Mouse (Mus musculus) stomach, embryonic 15.5 days (tissue): ENCODE measurements around the gene Arhgap22. TPM values are rescaled to one million over a fixed set of nuclear protein-coding genes. Genes with fewer than 3 reads are reported as not detected.

Experiments
- ATAC-seq: fragments of 200-750 bp; cut with Nextera tagmentation; 2 replicates; pipeline ENCODE4 v1.8.0; 2017; ENCODE audit warnings: low read depth, moderate number of reproducible peaks, moderate TSS enrichment; ENCODE audit not compliant: insufficient read depth, low FRiP score
- H3K27ac ChIP-seq: fragments of 300-500 bp; sonication (generic); 2 replicates; pipeline ENCODE4 v1.5.1; 2015; ENCODE audit warnings: mild to moderate bottlenecking, inconsistent platforms
- H3K27me3 ChIP-seq: fragments of 300-500 bp; sonication (generic); replicated peaks from 2 replicates; pipeline ENCODE4 v1.6.1; 2015; ENCODE audit warnings: inconsistent platforms
- H3K36me3 ChIP-seq: fragments of 300-500 bp; sonication (generic); 2 replicates; pipeline ENCODE4 v1.6.1; 2015; ENCODE audit warnings: inconsistent platforms
- H3K4me1 ChIP-seq: fragments of 300-500 bp; sonication (generic); 2 replicates; pipeline ENCODE4 v1.6.1; 2015; ENCODE audit warnings: inconsistent platforms
- H3K4me2 ChIP-seq: fragments of 300-500 bp; sonication (generic); 2 replicates; pipeline ENCODE4 v1.6.1; 2015; ENCODE audit warnings: mild to moderate bottlenecking, inconsistent platforms
- H3K4me3 ChIP-seq: fragments of 300-500 bp; sonication (generic); replicated peaks from 2 replicates; pipeline ENCODE4 v1.5.1; 2015; ENCODE audit warnings: inconsistent platforms
- H3K9ac ChIP-seq: fragments of 300-500 bp; sonication (generic); 2 replicates; pipeline ENCODE4 v1.6.1; 2015; ENCODE audit warnings: inconsistent platforms
- H3K9me3 ChIP-seq: fragments of 300-500 bp; sonication (generic); 2 replicates; pipeline ENCODE4 v1.6.1; 2016; ENCODE audit warnings: inconsistent platforms
- WGBS: fragments of 180-500 bp; shearing (Covaris S2); methylation state at CpG from one replicate; pipeline ENCODE4 v1.1.7; 2015; 5-methylcytosine and 5-hydroxymethylcytosine counted together
- polyA plus RNA-seq: library from polyadenylated mRNA; unstranded; fragments of >200 nt; fragmentation: Nextera tagmentation; extraction: Ambion mirVana; gene quantifications from 2 replicates; pipeline ENCODE4 v1.2.1, GENCODE M21; 2015

The Arhgap22 gene
- polyA plus RNA-seq, 1 experiment from 2014 or later: 6.3 TPM

- H3K4me1 ChIP-seq: no peaks in the 10 kb centered on the region
- H3K27me3 ChIP-seq: no peaks in the 10 kb centered on the region
- H3K9ac ChIP-seq: no peak overlapping the region
- no peak overlapping the region for H3K27ac ChIP-seq
- H3K4me3 ChIP-seq: no peak overlapping the region
- H3K4me2 ChIP-seq: no peak overlapping the region
- no peaks in the 10 kb centered on the region for H3K9me3 ChIP-seq
- 84% methylated on average over 5 of the region's 5 CpGs for WGBS
- 0 out of 2 replicates have a peak, but pooled peaks cover 3% of the 10 kb centered on the region for H3K36me3 ChIP-seq
- no peak for ATAC-seq
Measured at GRCm38 (mm10) chr14:33398065-33398860, 184.4 kb downstream of the Arhgap22 start.

- no peaks in the 10 kb centered on the region for H3K27me3 ChIP-seq
- H3K9ac ChIP-seq: no peak overlapping the region
- H3K4me1 ChIP-seq: no peaks in the 10 kb centered on the region
- 90% methylated on average over 3 of the region's 3 CpGs for WGBS
- no peaks in the 10 kb centered on the region for H3K9me3 ChIP-seq
- H3K4me3 ChIP-seq: no peak overlapping the region
- H3K4me2 ChIP-seq: no peak overlapping the region
- no peak for ATAC-seq
- H3K36me3 ChIP-seq: 0 out of 2 replicates have a peak, but pooled peaks cover 3% of the 10 kb centered on the region
- no peak overlapping the region for H3K27ac ChIP-seq
Measured at GRCm38 (mm10) chr14:33400019-33400418, 186.2 kb downstream of the Arhgap22 start.

GRCm38 (mm10) chr14:33402331-33402730 lies 188.5 kb downstream of the Arhgap22 start:
- Histone ChIP-seq H3K9ac (no peak overlapping the region), H3K4me1 (no peaks in the 10 kb centered on the region), H3K4me3 (no peak overlapping the region), H3K4me2 (no peak overlapping the region), H3K27ac (no peak overlapping the region), H3K27me3 (no peaks in the 10 kb centered on the region), H3K9me3 (no peaks in the 10 kb centered on the region), H3K36me3 (0 out of 2 replicates have a peak, but pooled peaks cover 3% of the 10 kb centered on the region)
- no peak for ATAC-seq
- WGBS: 93% methylated on average over 1 of the region's 1 CpGs

GRCm38 (mm10) chr14:33415746-33416145 lies 201.9 kb downstream of the Arhgap22 start:
- Histone ChIP-seq H3K9me3 (no peaks in the 10 kb centered on the region), H3K27me3 (no peaks in the 10 kb centered on the region), H3K4me1 (no peaks in the 10 kb centered on the region), H3K4me2 (no peak overlapping the region), H3K27ac (no peak overlapping the region), H3K36me3 (no peaks in the 10 kb centered on the region), H3K9ac (no peak overlapping the region), H3K4me3 (no peak overlapping the region)
- 79% methylated on average over 1 of the region's 1 CpGs for WGBS
- ATAC-seq: no peak

- WGBS: 89% methylated on average over 3 of the region's 3 CpGs
Measured at GRCm38 (mm10) chr14:33418311-33418909, 204.6 kb downstream of the Arhgap22 start.

More at GRCm38 (mm10) chr14:33418311-33418909, 204.6 kb downstream of the Arhgap22 start:
- Histone ChIP-seq H3K9ac (no peak overlapping the region), H3K4me2 (no peak overlapping the region), H3K9me3 (no peaks in the 10 kb centered on the region), H3K27ac (no peak overlapping the region), H3K4me1 (no peaks in the 10 kb centered on the region), H3K27me3 (no peaks in the 10 kb centered on the region), H3K36me3 (no peaks in the 10 kb centered on the region), H3K4me3 (no peak overlapping the region)
- ATAC-seq: no peak

Other genes starting within 250 kb of the Arhgap22 start
- gene Lrrc18, start 222.6 kb upstream of the Arhgap22 start, polyA plus RNA-seq: 0.30 and 0.46 TPM in 2 replicates
- gene Wdfy4, start 28.5 kb upstream of the Arhgap22 start, polyA plus RNA-seq: 0.36 and 0.71 TPM in 2 replicates
- gene Mapk8, start 233.1 kb downstream of the Arhgap22 start, polyA plus RNA-seq: 14.3 and 15.5 TPM in 2 replicates